Mouse (Mus musculus) cortical plate, adult 2 months (tissue): Measurements from ENCODE around the gene Sp6.

Experiments used
- CTCF ChIP-seq: fragments of 200-500 bp; IDR thresholded peaks from 2 replicates; pipeline ENCODE4 v1.5.1; 2011; ENCODE audit warnings: mild to moderate bottlenecking, control low read depth, low read length; ENCODE audit not compliant: insufficient read depth; ENCODE audit errors: extremely low read depth
- POLR2A ChIP-seq: fragments of 200-500 bp; IDR thresholded peaks from 2 replicates; pipeline ENCODE4 v1.6.1; 2011; ENCODE audit warnings: mild to moderate bottlenecking, low read length, control low read depth; ENCODE audit not compliant: insufficient read depth; ENCODE audit errors: extremely low read depth

GRCm38 (mm10) chr11:97003170-97003569 is 10.0 kb upstream of the Sp6 start:
- TF ChIP-seq CTCF (no peak), POLR2A (no peak)
